Mouse (Mus musculus) thymus, adult 18-20 months (tissue): ENCODE data around the gene Lor.
A peak's percentile ranks its signal among the peaks of the same experiment; 100 is the strongest.

Experiments
- DNase-seq, 2 experiments: peaks; one replicate each; pipeline ENCODE4 v3.0.0; 2022; ENCODE audit warnings: mixed read lengths in 2 of 2

The Lor gene

DNA sequence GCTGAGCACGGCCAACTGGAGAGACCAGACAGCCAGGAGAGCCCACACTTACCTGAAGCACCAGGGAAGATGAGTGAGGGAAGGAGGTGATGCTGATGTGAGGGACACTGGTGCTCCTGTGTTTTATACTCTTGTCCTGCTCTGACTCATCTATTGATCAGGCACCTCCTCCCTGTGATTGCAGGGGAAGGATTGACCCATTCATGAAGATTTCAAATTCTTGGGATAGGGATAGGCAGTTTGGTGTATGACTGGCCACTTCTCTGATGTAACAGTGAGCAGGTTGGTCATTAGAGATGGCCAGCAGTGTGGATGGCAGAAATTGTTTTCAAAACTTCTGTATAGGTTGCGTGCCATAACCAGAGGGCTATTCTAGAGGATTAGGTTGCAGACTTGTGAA lies at the start of gene Lor:
TSS of gene Lor (minus strand) at position 101 of the 400 bp plus-strand sequence.
- DNase-seq: no peak

- DNase-seq: no peak
Measured at GRCm38 (mm10) chr3:92123847-92124246, 40.9 kb upstream of the Lor start, which contains the start of gene Prr9. Gene Prr9 (minus strand): TSS chr3:92123947.

DNA sequence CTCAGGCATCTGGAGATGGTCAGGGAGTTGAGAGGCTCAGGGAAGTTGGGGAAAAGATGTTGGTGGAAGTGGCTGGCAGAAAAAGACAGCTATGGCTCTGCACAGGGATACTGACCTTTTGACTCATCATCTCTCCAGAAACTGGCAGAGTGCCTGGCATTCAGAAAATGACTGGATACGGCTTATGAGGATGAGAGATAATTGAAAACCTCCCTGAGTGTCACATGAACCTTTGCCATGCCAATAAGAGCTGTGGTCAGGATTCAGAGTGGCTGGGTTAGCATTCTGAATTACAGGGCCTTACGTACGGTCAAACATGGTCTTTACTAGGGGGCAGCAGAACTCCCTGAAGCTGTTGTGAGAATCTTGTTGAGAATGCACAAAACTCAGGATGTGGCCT lies 38.0 kb upstream of the Lor start:
- no peak for DNase-seq

DNA sequence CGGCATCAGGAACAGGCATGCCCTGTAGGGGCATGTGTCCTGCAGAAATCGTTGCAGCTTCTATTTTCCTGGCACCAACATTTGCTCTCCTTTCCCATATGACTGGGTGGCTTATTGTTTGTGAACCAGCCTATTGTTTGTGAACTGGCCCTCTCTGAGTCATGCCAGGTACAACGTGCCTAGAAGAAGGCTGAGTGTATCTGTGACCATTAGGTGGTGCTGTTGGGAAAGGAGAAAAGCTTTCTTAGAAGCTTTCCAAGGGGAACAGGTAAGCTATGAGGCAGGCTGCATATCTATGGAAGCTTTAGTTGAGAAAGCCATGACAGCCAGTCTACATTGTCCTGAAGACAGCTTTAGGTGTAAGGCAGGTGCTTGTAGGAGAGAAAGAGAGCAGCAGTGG lies 35.0 kb upstream of the Lor start:
- no peak for DNase-seq

- DNase-seq: no peak
Measured at GRCm38 (mm10) chr3:92111526-92111925, 28.6 kb upstream of the Lor start.

DNA sequence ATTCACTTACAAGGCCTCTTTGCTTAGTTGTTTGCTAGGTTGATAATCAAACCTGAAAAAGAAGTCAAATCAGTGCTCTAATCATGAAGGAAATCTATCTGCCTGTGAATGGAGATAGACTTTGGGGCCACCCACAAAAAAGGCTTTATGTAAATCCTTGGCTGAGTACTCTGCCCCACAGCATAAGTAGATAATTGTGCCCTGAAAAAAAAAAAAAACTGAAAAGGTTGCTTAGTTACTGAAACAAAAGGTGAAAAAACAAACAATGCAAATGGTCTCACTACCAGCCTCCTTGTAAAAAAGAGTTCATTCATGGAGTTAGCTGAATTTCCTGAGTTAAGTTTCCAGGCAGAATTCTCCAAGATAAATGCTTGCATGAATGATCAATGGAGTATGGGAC lies 27.8 kb upstream of the Lor start:
- DNase-seq: no peak

DNA sequence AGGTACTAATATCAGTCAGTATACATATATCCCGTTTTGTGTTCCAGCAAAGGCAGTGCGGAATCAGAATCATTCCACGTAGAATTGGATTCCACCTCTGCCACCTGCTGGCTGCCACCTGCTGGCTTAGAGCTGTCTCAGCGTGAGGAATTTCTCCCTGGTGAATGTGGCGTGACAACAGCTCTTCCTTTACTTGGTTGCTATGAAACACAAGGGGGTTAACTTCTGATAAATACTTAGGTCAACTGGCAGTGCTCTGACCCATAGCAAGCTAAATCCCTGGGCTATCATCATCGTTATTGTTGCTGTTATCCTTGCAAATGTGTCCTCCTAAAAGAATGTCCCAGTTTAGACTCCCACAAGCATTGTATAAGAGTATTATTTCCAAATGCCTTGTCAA lies 23.6 kb upstream of the Lor start:
- DNase-seq: no peak

DNA sequence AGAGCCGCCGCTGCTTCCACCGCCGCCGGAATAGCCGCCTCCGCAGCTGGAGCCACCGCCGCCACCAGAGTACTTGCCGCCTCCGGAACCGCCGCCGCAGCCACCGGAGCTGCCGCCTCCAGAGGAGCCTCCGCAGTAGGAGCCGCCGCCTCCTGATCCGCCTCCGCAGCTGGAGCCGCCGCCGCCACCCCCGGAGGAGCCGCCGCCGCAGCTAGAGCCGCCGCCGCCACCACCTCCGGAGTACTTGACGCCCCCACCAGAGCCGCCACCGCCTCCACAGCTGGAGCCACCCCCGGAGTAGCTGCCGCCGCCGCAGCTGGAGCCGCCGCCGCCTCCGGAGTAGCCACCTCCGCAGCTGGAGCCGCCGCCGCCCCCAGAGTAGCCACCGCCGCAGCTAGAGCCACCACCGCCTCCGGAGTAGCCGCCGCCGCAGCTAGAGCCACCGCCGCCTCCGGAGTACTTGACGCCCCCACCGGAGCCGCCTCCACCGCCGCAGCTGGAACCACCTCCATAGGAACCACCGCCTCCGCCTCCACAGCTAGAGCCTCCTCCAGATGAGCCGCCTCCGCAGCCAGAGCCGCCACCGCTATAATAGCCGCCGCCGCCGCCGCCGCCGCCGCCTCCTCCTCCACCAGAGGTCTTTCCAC lies 1.5 kb downstream of the Lor start:
- DNase-seq: peak; percentile 3 to 8

- DNase-seq: peak; percentile 4 to 9
Measured at GRCm38 (mm10) chr3:92080462-92081284, 2.3 kb downstream of the Lor start.

- DNase-seq: no peak
Measured at GRCm38 (mm10) chr3:92050382-92051054, 32.4 kb downstream of the Lor start.

DNA sequence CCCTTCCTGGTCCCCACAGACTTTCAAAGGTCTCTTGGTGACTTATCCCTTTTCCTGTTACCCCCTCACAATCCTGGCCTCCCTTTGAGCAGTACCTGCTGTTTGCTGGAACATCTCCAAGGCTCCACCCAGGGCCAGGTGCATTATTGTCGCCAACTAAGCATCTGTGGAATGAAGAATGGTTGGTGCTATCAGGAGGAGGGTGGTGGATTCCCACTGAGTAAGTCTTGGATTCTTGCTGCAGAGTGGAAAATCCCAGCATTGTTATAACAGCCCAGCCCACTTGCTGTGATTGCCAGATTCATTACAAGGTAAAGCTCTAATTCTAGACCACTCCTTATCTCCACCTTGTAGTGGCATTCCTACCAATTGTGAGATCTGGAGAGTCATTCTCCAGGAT lies 49.0 kb downstream of the Lor start:
- no peak for DNase-seq

GRCm38 (mm10) chr3:92033203-92033602 lies 49.7 kb downstream of the Lor start:
- DNase-seq: no peak
